Mouse (Mus musculus) intestine, postnatal 0 days (tissue): Measurements from ENCODE around the gene Fcgrt. TPM values are rescaled to one million over a fixed set of nuclear protein-coding genes. Genes with fewer than 3 reads are reported as not detected.
A peak's percentile ranks its signal among the peaks of the same experiment; 100 is the strongest.

Experiments
- ATAC-seq: fragments of 200-750 bp; cut with Nextera tagmentation; 2 replicates; pipeline ENCODE4 v1.8.0; 2017; ENCODE audit warnings: mild to moderate bottlenecking, moderate TSS enrichment, moderate library complexity
- H3K27ac ChIP-seq: fragments of 300-500 bp; sonication (generic); 2 replicates; pipeline ENCODE4 v1.5.1; 2014; ENCODE audit warnings: mild to moderate bottlenecking, low read depth, low read length, moderate library complexity
- H3K27me3 ChIP-seq: fragments of 300-500 bp; sonication (generic); replicated peaks from 2 replicates; pipeline ENCODE4 v1.6.1; 2014; ENCODE audit warnings: low read length, mixed read lengths; ENCODE audit not compliant: control insufficient read depth, insufficient read depth
- H3K36me3 ChIP-seq: fragments of 300-500 bp; sonication (generic); 2 replicates; pipeline ENCODE4 v1.6.1; 2014; ENCODE audit warnings: mild to moderate bottlenecking, moderate library complexity; ENCODE audit not compliant: control insufficient read depth, insufficient read depth
- H3K4me1 ChIP-seq: fragments of 300-500 bp; sonication (generic); replicated peaks from 2 replicates; pipeline ENCODE4 v1.6.1; 2014; ENCODE audit warnings: antibody characterized with exemption, low read length, mixed read lengths; ENCODE audit not compliant: control insufficient read depth, insufficient read depth
- H3K4me2 ChIP-seq: fragments of 300-500 bp; sonication (generic); replicated peaks from 2 replicates; pipeline ENCODE4 v1.6.1; 2014; ENCODE audit warnings: low read depth, mild to moderate bottlenecking, moderate library complexity
- H3K4me3 ChIP-seq: fragments of 300-500 bp; sonication (generic); 2 replicates; pipeline ENCODE4 v1.5.1; 2014; ENCODE audit warnings: low read depth, low read length
- H3K9ac ChIP-seq: fragments of 300-500 bp; sonication (generic); 2 replicates; pipeline ENCODE4 v1.6.1; 2014; ENCODE audit warnings: mild to moderate bottlenecking, low read depth, low read length
- H3K9me3 ChIP-seq: fragments of 300-500 bp; sonication (generic); 2 replicates; pipeline ENCODE4 v1.6.1; 2016; ENCODE audit warnings: mixed run types; ENCODE audit not compliant: control insufficient read depth
- CTCF ChIP-seq: sonication (generic); IDR thresholded peaks from 2 replicates; pipeline ENCODE4 v1.5.1; 2016; ENCODE audit warnings: low read depth, mild to moderate bottlenecking, control low read depth, antibody characterized with exemption, moderate library complexity
- WGBS: fragments of 180-500 bp; shearing (Covaris S2); extraction: QIAGEN DNeasy Blood & Tissue Kit; methylation state at CpG from one replicate; pipeline ENCODE4 v1.1.7; 2014; 5-methylcytosine and 5-hydroxymethylcytosine counted together
- polyA plus RNA-seq: library from polyadenylated mRNA; unstranded; fragments of >200 nt; fragmentation: Nextera tagmentation; extraction: Ambion mirVana; gene quantifications from 2 replicates; pipeline ENCODE4 v1.2.1, GENCODE M21; 2015

The Fcgrt gene
- polyA plus RNA-seq, 1 experiment from 2014 or later = 3,267 TPM

DNA sequence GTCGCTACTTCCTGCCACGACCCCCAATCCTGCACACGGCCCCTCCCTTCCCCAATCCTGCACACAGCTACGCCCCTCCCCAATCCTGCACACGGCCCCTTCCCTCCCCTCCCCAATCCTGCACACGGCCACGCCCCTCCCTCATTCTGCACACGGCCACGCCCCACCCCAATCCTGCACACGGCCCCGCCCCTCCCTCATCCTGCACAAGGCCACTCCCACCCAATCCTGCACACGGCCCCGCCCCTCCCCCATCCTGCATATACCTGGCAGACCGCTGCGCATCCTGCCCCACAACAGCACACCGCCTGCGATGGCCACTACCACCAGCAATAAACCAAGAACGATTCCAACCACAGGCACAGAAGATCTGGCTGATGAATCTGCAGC lies 10.1 kb downstream of the Fcgrt start:
- H3K27me3 ChIP-seq = no peaks in the 10 kb centered on the region
- no peak overlapping the region for H3K9ac ChIP-seq
- H3K4me3 ChIP-seq = no peak overlapping the region
- no peak for TF ChIP-seq CTCF
- no peaks in the 10 kb centered on the region for H3K9me3 ChIP-seq
- no peaks in the 10 kb centered on the region for H3K4me1 ChIP-seq
- peaks cover 32% of the 10 kb centered on the region for H3K36me3 ChIP-seq
- WGBS = 40% methylated on average over 17 of the region's 18 CpGs
- H3K4me2 ChIP-seq = no peak overlapping the region
- H3K27ac ChIP-seq = 0 out of 2 replicates have a peak overlapping the region, but pooled peaks have one; percentile 50
- no peak for ATAC-seq

DNA sequence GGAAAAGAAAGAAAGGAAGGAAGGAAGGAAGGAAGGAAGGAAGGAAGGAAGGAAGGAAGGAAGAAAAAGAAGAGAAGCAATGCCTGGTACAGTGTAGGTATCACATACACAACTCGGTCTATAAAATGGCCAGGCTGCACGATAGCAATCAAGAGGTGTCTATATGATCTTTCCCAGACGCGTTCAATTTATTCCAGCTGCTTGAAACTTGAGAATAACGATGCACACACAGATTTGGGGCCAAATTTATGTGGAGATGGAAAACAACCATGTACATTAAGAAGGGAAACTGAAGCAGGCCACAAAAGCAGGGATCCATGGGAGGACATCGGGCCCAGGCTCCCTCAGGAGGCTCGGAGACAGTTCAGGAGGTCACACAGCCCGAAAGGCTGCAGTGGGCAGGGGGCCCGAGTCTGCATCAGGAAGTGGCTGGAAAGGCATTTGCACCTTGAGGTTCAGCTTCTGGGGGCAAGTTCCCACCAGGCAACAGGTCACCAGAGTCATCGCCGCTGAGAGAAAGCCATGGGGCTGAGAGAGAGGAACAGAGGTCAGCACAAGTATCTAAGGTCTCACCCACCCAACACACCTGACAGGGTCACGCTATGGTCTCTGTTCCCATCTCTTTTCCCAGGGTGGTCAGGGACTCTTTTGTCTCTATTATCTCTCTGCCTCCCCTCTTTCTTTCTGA lies 10.7 kb downstream of the Fcgrt start:
- Histone ChIP-seq H3K36me3 (peaks cover 37% of the 10 kb centered on the region), H3K4me3 (no peak overlapping the region), H3K27ac (peak overlapping the region; percentile 50; the same call in 1 of the 2 replicates), H3K27me3 (no peaks in the 10 kb centered on the region), H3K9me3 (no peaks in the 10 kb centered on the region), H3K4me2 (no peak overlapping the region), H3K4me1 (no peaks in the 10 kb centered on the region), H3K9ac (no peak overlapping the region)
- ATAC-seq = no peak
- WGBS = 54% methylated on average over 12 of the region's 12 CpGs
- TF ChIP-seq CTCF = no peak

DNA sequence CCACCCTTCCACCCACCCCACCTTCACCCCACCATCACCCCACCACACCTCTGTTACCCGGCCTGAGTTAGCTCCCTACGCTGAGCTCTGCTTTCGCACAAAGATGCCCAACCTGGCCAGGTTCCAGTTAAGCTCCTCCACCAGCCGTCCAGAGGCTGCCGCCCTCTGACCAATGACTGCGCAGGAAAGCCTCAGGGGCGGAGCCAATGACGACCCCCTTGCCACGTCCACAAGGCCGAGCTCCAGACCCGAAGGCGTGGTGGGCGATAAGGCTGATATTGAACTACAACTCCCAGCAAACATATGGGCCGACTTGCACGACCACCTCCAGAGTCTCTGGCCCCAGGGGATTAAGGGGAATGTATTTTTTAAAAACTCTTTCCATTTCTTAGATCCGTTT lies 11.6 kb downstream of the Fcgrt start, which contains the start of gene Rcn3:
TSS of gene Rcn3 (minus strand) at position 174 of the 400 bp plus-strand sequence.
- H3K9me3 ChIP-seq = no peaks in the 10 kb centered on the region
- peak within 1 kb of the TSS; percentile 60; the same call in 1 of the 2 replicates for H3K27ac ChIP-seq
- 4% methylated on average over 16 of the region's 16 CpGs for WGBS
- ATAC-seq = peak; percentile 55
- no peaks in the 10 kb centered on the region for H3K27me3 ChIP-seq
- no peak for TF ChIP-seq CTCF
- H3K4me3 ChIP-seq = peak within 1 kb of the TSS; percentile 40
- H3K4me1 ChIP-seq = no peaks in the 10 kb centered on the region
- H3K4me2 ChIP-seq = peak within 1 kb of the TSS; percentile 56
- H3K36me3 ChIP-seq = peaks cover 39% of the 10 kb centered on the region
- H3K9ac ChIP-seq = peak within 1 kb of the TSS; percentile 53

GRCm38 (mm10) chr7:45091001-45091990 lies 12.4 kb downstream of the Fcgrt start:
- ATAC-seq = no peak
- H3K4me1 ChIP-seq = no peaks in the 10 kb centered on the region
- peak overlapping the region; percentile 56 for H3K4me2 ChIP-seq
- WGBS = 21% methylated on average over 35 of the region's 35 CpGs
- H3K27ac ChIP-seq = peak overlapping the region; percentile 60; the same call in 1 of the 2 replicates
- H3K4me3 ChIP-seq = peak overlapping the region; percentile 40
- peaks cover 41% of the 10 kb centered on the region for H3K36me3 ChIP-seq
- no peaks in the 10 kb centered on the region for H3K9me3 ChIP-seq
- TF ChIP-seq CTCF = no peak
- H3K27me3 ChIP-seq = no peaks in the 10 kb centered on the region
- H3K9ac ChIP-seq = peak overlapping the region; percentile 53

GRCm38 (mm10) chr7:45090251-45090977 lies 13.2 kb downstream of the Fcgrt start:
- Histone ChIP-seq H3K9me3 (no peaks in the 10 kb centered on the region), H3K27ac (no peak overlapping the region), H3K9ac (no peak overlapping the region), H3K4me2 (peak overlapping the region; percentile 56; the same call in 1 of the 2 replicates), H3K27me3 (no peaks in the 10 kb centered on the region), H3K4me3 (peak overlapping the region; percentile 40), H3K36me3 (peaks cover 40% of the 10 kb centered on the region), H3K4me1 (no peaks in the 10 kb centered on the region)
- WGBS = 81% methylated on average over 13 of the region's 13 CpGs
- TF ChIP-seq CTCF = no peak
- ATAC-seq = no peak
